Mouse (Mus musculus): ENCODE results near the gene Apoe. TPM values are rescaled to one million over a fixed set of nuclear protein-coding genes. Genes with fewer than 3 reads are reported as not detected.

Gene Apoe
- total RNA-seq, 1 experiment = 683 TPM

DNA sequence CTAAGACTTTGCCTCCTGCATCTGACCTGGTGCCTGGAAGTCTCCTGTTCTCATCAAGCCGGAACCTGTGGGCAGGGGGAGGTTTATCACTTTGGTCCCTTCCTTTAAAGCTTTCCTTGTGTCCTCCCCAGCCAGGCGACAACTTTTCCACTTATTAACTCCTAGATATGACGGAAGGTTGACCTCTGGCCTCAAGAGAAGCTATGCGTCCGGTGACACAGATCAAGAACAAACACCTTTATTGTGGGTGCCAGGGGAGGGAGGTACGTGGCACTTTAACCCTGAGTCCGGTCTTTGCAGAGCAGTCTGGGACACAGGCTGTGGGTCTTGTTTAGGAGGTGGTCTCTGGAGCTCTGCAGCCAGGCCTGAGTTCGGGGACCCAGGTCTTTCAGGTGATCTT, 21.1 kb downstream of the Apoe start, which contains the start of gene Apoc2:
Gene Apoc2, minus strand, starts transcription at position 70 of the 400 bp plus-strand sequence.
- Histone ChIP-seq H3K4me3 (ENCODE audit: insufficient read depth in 1 of 2, low read depth in 1 of 2, low read length in 2 of 2, poor library complexity in 1 of 2, severe bottlenecking in 1 of 2) (no peak within 1 kb of the TSS), H3K36me3 (ENCODE audit: control insufficient read depth, insufficient read depth, low read length, poor library complexity, severe bottlenecking) (no peaks in the 10 kb centered on the region), H3K4me1 (ENCODE audit: control insufficient read depth in 2 of 2, insufficient read depth in 2 of 2, low read length in 2 of 2, poor library complexity in 1 of 2) (peaks cover 0 to 17% of the 10 kb centered on the region in 2 experiments; a peak in 3 of 4 replicates), H3K9me3 (ENCODE audit: control insufficient read depth, insufficient read depth, low read depth, low read length) (no peaks in the 10 kb centered on the region), H3K9ac (ENCODE audit: insufficient read depth, low read depth, low read length, poor library complexity, severe bottlenecking) (no peak within 1 kb of the TSS), H3K27ac (ENCODE audit: insufficient read depth, low read depth, low read length, poor library complexity, severe bottlenecking) (no peak within 1 kb of the TSS)
- no peak for DNase-seq (ENCODE audit: low read depth, low spot score)
- TF ChIP-seq HCFC1 (IDR thresholded peaks at IDR 0.05; ENCODE audit: borderline replicate concordance, insufficient read depth, low read length) (no peak), MAFK (IDR thresholded peaks at IDR 0.05; ENCODE audit: insufficient read depth, low read depth, low read length) (no peak), ZC3H11A (IDR thresholded peaks at IDR 0.05; ENCODE audit: borderline replicate concordance, low read depth, low read length) (no peak), ZNF384 (IDR thresholded peaks at IDR 0.05; ENCODE audit: low read depth, low read length) (no peak), CHD2 (IDR thresholded peaks at IDR 0.05; ENCODE audit: low read depth, low read length) (no peak)
- in situ Hi-C loops (cut with MboI; ENCODE audit: low sequenced_read_pairs in 2 of 2, unreplicated experiment in 2 of 2) = no loop called here

DNA sequence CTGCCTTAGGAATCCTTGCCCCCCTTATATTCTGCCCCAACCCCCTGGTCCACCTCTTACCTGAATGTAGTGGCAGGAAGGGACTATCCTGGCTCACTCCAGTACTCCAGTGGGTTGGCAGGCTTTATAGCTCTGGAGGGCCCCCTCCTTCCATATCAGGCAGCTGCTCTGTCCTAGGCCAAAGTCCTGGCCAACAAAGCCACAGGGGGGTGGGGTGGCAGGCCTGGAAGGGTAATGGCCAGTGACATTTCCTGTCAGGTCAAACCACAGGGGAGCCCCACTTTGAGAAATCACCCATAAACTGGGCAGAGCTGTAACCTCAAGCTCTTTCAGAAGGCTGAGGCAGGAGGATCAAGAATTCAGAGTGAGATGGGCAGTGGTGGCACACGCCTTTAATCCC, 22.3 kb downstream of the Apoe start:
- DNase-seq (ENCODE audit: low read depth, low spot score) = no peak
- H3K36me3 ChIP-seq (ENCODE audit: control insufficient read depth, insufficient read depth, low read length, poor library complexity, severe bottlenecking) = no peaks in the 10 kb centered on the region
- no peak overlapping the region for H3K27ac ChIP-seq (ENCODE audit: insufficient read depth, low read depth, low read length, poor library complexity, severe bottlenecking)
- peaks cover 0 to 15% of the 10 kb centered on the region in 2 experiments; a peak in 2 of 4 replicates for H3K4me1 ChIP-seq (ENCODE audit: control insufficient read depth in 2 of 2, insufficient read depth in 2 of 2, low read length in 2 of 2, poor library complexity in 1 of 2)
- no peaks in the 10 kb centered on the region for H3K9me3 ChIP-seq (ENCODE audit: control insufficient read depth, insufficient read depth, low read depth, low read length)
- H3K4me3 ChIP-seq (ENCODE audit: insufficient read depth in 1 of 2, low read depth in 1 of 2, low read length in 2 of 2, poor library complexity in 1 of 2, severe bottlenecking in 1 of 2) = no peak overlapping the region
- H3K9ac ChIP-seq (ENCODE audit: insufficient read depth, low read depth, low read length, poor library complexity, severe bottlenecking) = no peak overlapping the region
- in situ Hi-C loops (cut with MboI; ENCODE audit: low sequenced_read_pairs in 2 of 2, unreplicated experiment in 2 of 2) = no loop called here
- TF ChIP-seq CHD2 (IDR thresholded peaks at IDR 0.05; ENCODE audit: low read depth, low read length) = no peak
- TF ChIP-seq ZC3H11A (IDR thresholded peaks at IDR 0.05; ENCODE audit: borderline replicate concordance, low read depth, low read length) = no peak
- TF ChIP-seq ZNF384 (IDR thresholded peaks at IDR 0.05; ENCODE audit: low read depth, low read length) = no peak
- TF ChIP-seq MAFK (IDR thresholded peaks at IDR 0.05; ENCODE audit: insufficient read depth, low read depth, low read length) = no peak
- TF ChIP-seq HCFC1 (IDR thresholded peaks at IDR 0.05; ENCODE audit: borderline replicate concordance, insufficient read depth, low read length) = no peak

DNA sequence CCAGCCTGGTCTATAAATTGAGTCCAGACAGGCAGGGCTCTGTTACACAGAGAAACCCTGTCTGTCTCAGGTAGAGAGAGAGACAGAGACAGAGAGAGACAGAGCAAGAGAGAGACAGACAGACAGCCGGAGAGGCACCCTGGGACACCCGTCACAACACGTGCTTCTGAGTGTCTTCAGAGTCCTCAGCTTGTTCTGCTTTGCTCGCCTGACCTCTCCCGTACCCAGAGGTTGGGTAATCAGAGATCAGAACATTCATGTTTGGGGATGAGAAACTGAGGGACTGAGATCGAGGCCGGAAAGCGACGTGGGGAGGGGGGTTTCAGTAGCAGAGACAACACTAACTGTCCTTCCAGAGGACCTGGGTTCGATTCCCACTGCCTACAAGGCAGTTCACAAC, 23.2 kb downstream of the Apoe start:
- in situ Hi-C loops (cut with MboI; ENCODE audit: low sequenced_read_pairs in 2 of 2, unreplicated experiment in 2 of 2) = no loop called here
- TF ChIP-seq ZC3H11A (IDR thresholded peaks at IDR 0.05; ENCODE audit: borderline replicate concordance, low read depth, low read length) = no peak
- TF ChIP-seq MAFK (IDR thresholded peaks at IDR 0.05; ENCODE audit: insufficient read depth, low read depth, low read length) = no peak
- no peak for TF ChIP-seq CHD2 (IDR thresholded peaks at IDR 0.05; ENCODE audit: low read depth, low read length)
- no peak for TF ChIP-seq ZNF384 (IDR thresholded peaks at IDR 0.05; ENCODE audit: low read depth, low read length)
- no peak for TF ChIP-seq HCFC1 (IDR thresholded peaks at IDR 0.05; ENCODE audit: borderline replicate concordance, insufficient read depth, low read length)
- no peak overlapping the region for H3K4me3 ChIP-seq (ENCODE audit: insufficient read depth in 1 of 2, low read depth in 1 of 2, low read length in 2 of 2, poor library complexity in 1 of 2, severe bottlenecking in 1 of 2)

DNA sequence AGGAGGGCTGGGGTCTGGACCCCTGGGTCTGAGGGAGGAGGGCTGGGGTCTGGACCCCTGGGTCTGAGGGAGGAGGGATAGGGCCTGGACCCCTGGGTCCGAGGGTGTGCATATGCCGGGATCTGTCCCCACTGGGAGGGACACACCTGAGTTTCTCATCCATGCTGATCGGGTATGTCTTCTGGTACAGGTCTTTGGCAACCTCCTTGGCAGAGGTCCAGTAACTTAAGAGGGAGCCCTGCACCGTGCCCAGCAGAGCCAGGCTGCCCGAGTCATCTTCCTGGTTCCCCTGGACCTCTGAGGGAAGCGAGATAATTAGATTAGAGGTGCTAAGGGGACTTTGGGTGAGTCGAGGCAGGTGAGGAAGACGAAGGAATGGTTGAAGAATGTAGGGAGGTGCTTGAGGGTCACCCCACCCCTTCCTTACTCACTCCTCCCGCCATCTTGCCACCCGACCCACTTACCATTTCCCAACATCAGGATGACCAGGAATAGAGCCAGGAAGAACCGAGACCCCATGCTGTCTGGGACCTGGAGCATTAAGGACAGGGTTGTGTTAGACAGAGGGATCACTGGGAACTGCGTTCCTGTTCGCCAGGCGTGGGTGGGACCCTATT, 25.8 kb downstream of the Apoe start:
- Histone ChIP-seq H3K9ac (ENCODE audit: insufficient read depth, low read depth, low read length, poor library complexity, severe bottlenecking) (no peak overlapping the region), H3K9me3 (ENCODE audit: control insufficient read depth, insufficient read depth, low read depth, low read length) (no peaks in the 10 kb centered on the region), H3K4me3 (ENCODE audit: insufficient read depth in 1 of 2, low read depth in 1 of 2, low read length in 2 of 2, poor library complexity in 1 of 2, severe bottlenecking in 1 of 2) (no peak overlapping the region), H3K36me3 (ENCODE audit: control insufficient read depth, insufficient read depth, low read length, poor library complexity, severe bottlenecking) (no peaks in the 10 kb centered on the region), H3K4me1 (ENCODE audit: control insufficient read depth in 2 of 2, insufficient read depth in 2 of 2, low read length in 2 of 2, poor library complexity in 1 of 2) (peaks cover 1 to 12% of the 10 kb centered on the region in 2 experiments; a peak in 3 of 4 replicates), H3K27ac (ENCODE audit: insufficient read depth, low read depth, low read length, poor library complexity, severe bottlenecking) (no peak overlapping the region)
- in situ Hi-C loops (cut with MboI; ENCODE audit: low sequenced_read_pairs in 2 of 2, unreplicated experiment in 2 of 2) = no loop called here
- DNase-seq (ENCODE audit: low read depth, low spot score) = no peak
- TF ChIP-seq ZC3H11A (IDR thresholded peaks at IDR 0.05; ENCODE audit: borderline replicate concordance, low read depth, low read length) (no peak), ZNF384 (IDR thresholded peaks at IDR 0.05; ENCODE audit: low read depth, low read length) (no peak), CHD2 (IDR thresholded peaks at IDR 0.05; ENCODE audit: low read depth, low read length) (no peak), HCFC1 (IDR thresholded peaks at IDR 0.05; ENCODE audit: borderline replicate concordance, insufficient read depth, low read length) (no peak), MAFK (IDR thresholded peaks at IDR 0.05; ENCODE audit: insufficient read depth, low read depth, low read length) (no peak)

More for the DNA sequence above, 23.2 kb downstream of the Apoe start:
- DNase-seq (ENCODE audit: low read depth, low spot score) = no peak
- Histone ChIP-seq H3K4me1 (ENCODE audit: control insufficient read depth in 2 of 2, insufficient read depth in 2 of 2, low read length in 2 of 2, poor library complexity in 1 of 2) (peaks cover 0 to 10% of the 10 kb centered on the region in 2 experiments; a peak in 2 of 4 replicates), H3K9me3 (ENCODE audit: control insufficient read depth, insufficient read depth, low read depth, low read length) (no peaks in the 10 kb centered on the region), H3K27ac (ENCODE audit: insufficient read depth, low read depth, low read length, poor library complexity, severe bottlenecking) (no peak overlapping the region), H3K36me3 (ENCODE audit: control insufficient read depth, insufficient read depth, low read length, poor library complexity, severe bottlenecking) (no peaks in the 10 kb centered on the region), H3K9ac (ENCODE audit: insufficient read depth, low read depth, low read length, poor library complexity, severe bottlenecking) (no peak overlapping the region)
